Mouse (Mus musculus) left cerebral cortex, postnatal 4 days (tissue): ENCODE results near the gene Clasp1. TPM values are rescaled to one million over a fixed set of nuclear protein-coding genes. Genes with fewer than 3 reads are reported as not detected.

Experiments used
- DNase-seq: peaks from one replicate; pipeline ENCODE4 v3.0.0-alpha.2; 2022
- intact Hi-C: fragments of 180-260 bp; cut with DNase I; formaldehyde crosslinking; loops from one replicate; pipeline ENCODE4 v1.15.1; 2025
- total RNA-seq, 2 experiments: library from RNA; stranded (reverse); gene quantifications; 2 replicates each; pipeline ENCODE4 v1.2.3; 2021

Clasp1 gene
- 100 to 1,000 TPM; 219 to 233 TPM for total RNA-seq

DNA sequence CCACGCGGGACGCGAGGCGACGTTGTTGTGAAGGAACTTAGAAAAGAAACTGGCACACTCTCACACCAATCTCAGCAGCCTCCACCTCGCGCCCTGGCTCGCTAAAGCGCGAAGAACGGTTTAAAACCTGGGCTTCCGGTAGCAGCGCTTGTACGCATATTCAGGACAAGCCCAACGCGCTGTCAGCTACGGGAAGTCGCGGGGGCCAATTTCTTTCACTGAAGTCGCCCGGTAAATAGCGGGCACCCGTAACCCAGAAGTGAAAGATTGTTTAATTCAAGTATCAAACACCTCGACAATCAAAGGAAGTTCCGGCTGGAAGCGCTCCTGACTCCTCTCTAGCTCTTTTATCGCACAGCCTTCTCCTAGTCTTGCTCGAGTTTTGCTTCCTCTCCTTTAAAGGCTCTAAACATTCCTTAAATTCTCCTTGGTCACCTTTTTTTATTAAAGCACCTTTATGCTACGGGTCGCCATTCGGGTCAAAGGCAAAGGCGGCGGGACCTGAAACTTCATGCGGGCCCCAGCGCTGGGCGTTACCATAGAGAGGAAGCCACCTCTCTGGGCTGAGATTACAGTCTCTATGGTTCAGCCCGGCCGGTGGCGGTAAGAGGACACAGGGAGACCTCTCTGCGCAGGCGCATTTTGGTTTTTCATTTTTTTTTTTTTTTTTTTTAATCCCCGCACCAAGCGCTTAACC lies at the start of gene Clasp1:
TSS of gene Clasp1 (plus strand) at position 302 of the 697 bp plus-strand sequence.
- DNase-seq, result peak; percentile 95
- intact Hi-C loops, result loop anchor here (5.0 kb wide), 1 partner anchor 68 kb away; no protein-coding TSS in a partner anchor

DNA sequence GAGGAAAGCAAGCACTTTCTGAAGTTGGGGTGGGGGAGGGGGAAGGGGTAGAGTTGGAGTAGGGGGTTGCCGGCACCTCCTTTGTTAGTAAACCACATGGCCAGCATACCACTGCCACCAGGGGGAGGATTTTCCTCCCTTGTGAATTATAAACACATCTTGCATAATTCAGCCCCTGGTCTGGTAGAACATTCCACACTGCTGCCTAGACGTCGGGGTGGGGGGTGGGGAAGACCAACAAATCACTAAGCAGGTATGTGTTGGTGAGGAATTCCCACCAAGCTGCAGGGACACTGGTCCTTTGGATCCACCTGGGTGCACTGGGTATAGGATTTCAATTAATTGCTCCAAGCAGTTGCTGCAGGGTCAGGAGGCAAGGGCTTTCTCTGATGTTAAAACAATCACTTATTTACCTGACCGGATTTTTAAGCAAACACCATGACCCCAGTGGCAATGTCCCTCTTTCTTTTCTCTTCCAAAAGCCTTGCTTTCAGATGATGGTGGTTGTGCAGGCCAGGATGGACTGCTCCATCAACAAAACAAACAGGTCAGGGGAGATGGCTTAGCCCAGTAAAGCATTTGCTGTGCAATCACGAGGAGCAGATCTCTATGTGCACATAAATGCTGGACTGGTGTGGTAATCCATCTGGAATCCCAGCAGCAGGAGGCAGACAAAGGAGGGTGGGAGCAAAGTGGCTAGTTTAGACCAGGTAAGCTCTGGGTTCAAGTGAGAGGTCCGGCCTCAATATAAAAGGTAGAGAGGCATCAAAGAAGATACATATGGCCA lies 45.0 kb upstream of the Clasp1 start:
- intact Hi-C loops, result no loop called here
- DNase-seq, result no peak

DNA sequence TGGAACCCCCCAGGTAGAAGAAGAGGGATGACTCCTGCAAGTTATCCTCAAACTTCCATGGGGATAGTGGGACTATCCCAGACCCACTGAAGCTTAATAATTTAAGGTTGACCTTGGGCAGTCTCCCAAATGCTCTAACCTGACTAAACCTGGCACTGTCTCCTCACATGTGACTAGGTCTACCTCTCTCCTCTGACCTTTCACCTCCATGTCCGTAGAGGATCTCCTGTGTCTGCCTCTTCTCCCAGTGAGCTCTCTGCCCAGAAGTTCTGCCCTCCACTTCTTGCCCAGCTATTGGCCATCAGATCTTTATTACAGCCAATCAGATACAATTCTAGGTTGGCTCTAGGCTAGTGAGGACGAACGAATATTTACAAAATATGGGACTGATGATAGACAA lies 38.9 kb upstream of the Clasp1 start:
- intact Hi-C loops, result no loop called here

DNA sequence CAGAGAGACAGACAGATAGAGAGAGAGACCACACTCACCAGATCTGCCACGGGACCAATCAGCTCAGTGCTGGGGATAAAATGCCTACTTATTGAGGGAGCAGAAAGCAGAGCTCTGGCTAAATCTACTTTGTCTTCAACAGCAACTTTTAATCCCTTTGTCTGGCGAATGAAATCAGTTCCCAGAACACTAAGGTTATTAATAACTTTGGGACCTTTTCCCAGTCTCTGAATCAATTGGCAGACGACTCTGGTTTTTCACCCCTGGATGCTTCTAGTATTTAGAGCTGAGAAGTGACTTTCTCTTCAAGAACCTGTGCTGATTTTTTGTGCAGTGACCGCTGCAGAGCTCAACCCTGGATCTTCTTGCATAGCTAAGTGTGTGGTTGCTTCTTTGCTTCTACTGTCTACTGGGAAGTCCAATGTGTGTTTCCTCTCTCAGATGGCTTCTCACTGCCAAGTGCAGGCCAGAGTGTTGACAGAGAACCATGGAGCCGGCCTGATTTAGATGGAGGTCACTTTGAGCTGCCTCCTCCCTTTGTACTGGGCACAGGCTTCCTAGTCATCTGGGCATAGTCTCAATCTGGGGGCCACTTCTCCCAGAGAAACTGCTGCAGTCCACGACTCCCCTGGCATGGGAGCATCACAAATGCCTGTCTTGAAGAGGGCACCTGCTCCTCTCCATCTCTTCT lies 29.6 kb upstream of the Clasp1 start:
- intact Hi-C loops, result no loop called here
- no peak for DNase-seq

More for the DNA sequence above, 38.9 kb upstream of the Clasp1 start:
- DNase-seq, result no peak

DNA sequence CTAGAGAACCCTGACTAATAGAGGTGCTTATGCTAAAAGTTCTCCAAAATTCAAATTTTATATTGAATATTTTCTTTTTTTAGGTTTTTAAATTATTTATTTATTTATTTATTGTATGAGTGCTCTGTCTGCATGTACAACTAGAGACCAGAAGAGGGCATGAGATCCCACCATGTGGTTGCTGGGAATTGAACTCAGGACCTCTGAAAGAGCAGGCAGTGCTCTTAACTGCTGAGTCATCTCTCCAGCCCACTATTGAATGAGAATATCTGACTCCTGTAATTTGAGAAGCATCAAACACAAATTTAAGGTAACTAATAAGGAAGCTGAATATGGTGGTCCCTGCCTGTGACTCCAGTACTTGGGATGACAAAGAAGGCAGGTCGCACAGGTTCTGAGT lies 20.9 kb upstream of the Clasp1 start:
- intact Hi-C loops, result no loop called here
- no peak for DNase-seq

DNA sequence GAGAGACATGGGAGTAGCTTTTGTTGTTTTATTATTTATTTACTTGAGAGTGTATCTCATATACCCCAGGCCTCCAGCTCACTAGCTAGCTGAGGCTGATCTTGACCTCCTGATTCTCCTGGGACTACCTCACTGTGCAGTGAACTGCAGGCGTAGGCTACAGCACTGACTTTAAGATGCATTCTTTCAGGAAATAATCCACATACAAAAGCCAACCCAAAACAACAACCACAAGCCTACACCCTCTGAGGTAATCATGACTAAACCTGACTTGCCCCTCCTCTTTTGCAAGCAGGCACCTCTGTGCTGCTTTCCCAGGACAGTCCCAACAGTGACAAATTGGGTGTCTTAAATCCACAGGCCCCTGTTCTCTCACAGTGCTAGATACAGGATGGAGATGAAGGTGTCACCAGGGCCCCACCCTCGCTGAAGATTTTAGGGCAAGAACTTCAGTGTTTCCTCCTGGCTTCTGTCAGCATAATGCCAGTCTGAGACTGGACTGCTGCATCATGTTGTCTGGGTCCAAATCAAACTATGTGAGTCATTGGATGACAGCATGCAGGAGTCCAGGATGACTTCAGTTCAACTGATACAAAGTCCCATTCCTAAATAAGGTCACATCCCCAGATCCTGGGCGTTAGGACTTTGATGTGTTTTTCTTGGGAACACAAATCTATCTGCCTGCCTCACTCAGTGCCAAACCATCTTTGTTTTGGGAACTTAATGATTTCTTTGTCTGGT lies 20.0 kb upstream of the Clasp1 start:
- intact Hi-C loops, result no loop called here
- no peak for DNase-seq

DNA sequence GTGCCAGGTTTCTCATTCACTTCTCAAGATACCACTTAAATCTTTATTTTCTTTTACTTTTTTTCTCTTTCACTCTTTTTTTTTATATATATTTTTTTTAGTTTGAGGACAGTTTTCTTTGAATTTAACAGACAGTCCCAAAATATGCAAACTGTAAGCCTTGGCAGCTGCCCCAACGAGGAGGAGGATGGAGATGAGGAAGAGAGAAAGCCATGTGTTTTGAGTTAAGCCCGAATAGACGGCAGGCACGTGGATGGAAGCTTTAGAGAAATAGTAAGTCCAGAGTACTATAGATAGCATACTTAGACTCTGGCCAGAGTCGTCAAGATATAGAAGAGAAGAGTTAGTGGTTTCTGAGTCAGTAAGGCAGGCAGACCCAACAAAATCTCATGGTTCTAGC lies 11.1 kb upstream of the Clasp1 start:
- no peak for DNase-seq
- intact Hi-C loops, result no loop called here

DNA sequence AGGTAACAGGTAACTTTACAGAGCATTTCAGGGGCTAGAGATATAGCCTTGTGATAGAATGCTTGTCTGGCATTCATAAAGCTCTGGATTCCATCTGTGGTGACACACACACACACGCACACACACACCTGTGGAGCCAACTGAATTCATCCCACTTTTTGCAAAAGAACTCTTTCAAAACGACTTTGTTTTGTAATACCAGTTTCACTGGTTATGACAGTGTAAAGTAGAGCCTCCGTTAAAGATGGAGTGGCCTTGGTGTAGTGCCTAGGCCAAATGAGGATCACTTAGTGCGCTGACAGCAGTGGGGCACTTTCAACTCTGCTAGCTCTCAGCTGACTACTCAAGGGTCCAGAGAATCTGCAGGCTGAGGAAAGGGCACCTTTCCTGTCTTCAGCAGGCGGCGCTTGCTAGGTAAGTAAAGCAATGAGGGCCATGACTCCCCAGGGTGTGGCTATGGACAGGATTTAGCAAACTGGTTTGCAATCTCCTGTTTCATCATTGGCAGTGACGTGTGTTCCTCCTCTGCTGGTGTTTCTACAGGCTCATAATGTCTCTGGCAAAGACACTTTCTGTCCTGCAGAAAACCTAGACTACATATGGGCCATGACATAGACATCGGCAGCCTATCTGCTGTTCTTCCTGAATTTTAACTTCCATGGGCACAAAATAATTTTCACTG lies 8.6 kb upstream of the Clasp1 start:
- intact Hi-C loops, result no loop called here
- DNase-seq, result no peak

DNA sequence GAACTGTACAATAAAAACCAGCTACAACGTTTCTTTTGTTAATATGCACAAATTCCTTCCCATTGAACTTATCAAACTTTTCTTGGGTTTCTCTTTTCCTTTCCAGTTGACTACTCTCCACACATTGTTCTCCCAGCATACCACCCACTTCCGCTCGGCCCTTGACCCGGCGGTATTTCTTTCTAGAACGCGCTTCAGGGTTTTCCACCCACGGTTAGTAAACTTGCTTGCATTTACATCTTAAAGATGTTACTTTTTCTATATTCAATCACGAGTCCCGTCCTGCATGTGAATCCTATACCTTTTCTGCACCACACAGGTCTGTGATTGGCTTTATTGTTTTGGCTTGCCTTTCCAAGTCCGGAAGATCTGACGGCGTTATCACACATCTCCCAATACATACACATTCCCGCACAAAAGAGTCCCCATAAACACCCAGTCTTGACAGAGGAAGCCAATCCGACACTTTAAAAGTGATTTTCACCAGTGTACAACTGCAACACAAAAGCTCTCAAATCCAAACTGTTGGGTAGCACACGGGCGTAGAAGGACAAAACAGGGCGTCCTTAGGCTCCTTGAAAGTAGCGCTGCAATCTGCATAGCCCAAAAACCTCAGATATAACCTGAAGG lies 616 bp upstream of the Clasp1 start:
- peak; percentile 59 for DNase-seq
- intact Hi-C loops, result loop anchor here (5.0 kb wide), 1 partner anchor 69 kb away; no protein-coding TSS in a partner anchor

DNA sequence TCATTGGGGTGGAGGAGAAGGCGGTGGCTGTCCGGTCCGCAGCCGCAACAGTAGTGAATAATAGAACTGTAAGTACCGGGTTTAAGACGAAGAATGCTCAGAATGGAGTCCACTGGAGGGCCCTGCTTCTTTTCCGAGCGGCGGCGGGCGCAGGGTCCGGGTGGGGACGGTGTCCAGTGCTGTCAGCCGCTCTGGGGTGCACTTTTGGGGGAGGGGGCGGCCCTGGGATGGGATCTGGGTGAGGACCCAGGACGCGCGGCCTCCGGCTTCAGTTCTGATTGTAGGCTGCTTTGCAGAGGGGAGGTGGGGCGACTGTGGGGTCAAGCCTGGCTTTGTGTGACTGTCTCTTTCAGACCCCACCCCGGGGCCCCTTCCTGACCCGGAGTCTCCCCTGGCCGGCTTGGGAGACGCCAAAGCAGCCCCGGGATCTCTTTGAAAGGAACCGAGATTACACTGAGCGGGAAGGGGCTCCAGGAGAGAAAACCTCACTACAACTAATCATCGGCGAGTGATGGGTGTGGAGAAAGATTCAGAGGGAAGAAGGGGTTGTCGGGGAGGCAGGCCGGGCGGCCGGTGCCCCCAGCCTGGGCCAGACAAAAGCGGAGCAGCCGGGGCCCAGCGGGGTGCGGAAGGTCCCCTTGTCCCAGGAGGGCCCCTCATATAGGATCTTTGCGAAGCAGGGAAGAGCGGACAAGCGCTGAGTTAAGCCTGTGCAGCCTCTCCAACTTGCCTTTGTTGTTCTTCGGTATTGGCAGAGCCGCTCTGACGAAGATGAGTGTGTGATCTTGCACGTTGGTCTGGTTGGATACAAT lies 802 bp downstream of the Clasp1 start:
- peak; percentile 68 for DNase-seq
- intact Hi-C loops, result loop anchor here (5.0 kb wide), 1 partner anchor 68 kb away; no protein-coding TSS in a partner anchor

DNA sequence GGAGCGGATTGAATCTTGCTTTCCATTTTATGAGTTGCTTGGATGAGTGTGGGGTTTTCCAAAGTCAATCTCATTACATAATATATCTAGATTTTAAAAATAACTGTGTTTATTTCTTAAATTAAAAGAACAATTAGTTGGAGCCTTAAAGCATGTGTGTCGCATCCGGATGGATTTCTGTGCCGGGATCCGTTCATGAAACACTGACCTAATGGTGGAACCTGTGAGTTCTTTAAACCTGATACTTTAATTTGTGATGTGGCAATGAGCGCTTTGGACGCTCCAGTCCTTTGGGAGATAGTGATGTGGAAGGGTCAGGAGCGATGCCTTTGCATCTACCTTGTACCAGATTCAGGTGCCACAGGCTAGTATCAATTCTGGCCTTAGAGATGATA lies 1.4 kb downstream of the Clasp1 start:
- no peak for DNase-seq

DNA sequence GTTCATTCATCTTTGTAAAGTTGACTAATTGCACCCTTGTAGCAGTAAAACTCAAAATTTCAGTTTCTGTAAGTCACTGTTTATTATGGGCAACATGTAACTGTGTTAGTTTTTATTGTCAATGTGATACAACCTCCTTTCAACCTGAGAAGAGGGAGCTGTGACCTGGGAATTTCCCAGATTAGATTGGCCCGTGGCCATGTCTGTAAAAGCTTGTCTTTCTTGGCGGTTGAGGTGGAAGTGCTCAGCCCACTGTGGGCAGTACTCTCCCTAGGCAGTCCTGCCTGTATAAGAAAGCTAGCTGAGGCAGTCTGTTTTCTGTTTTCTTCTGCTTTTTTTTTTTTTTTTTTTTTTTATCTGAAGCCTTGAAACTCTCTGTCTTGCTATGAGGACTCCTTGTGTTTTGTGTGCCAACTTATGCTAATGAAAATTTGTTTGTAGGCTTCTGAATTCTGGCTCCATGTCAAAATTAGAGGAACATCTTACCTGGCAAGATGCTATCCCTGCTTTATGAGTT lies 2.1 kb downstream of the Clasp1 start:
- no peak for DNase-seq
- intact Hi-C loops, result no loop called here

More for the DNA sequence above, 1.4 kb downstream of the Clasp1 start:
- intact Hi-C loops, result no loop called here

DNA sequence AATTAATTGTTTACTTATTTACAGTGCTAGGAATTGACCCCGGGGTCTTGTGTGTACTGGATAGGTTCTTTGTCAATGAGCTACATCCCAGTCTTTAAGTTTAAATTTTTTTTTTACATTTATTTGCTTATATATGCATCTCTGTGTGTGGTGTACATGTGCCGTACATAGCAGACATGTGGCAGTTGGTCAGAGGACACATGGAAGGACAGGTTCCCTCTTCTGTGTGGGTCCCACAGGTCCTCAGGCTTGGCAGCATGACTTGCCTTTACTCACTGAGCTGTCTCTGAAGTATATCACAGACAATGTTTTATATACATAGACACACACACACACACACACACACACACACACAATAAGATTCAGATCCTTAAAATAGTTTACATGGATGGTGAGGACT lies 3.4 kb downstream of the Clasp1 start:
- DNase-seq, result no peak
- intact Hi-C loops, result no loop called here

DNA sequence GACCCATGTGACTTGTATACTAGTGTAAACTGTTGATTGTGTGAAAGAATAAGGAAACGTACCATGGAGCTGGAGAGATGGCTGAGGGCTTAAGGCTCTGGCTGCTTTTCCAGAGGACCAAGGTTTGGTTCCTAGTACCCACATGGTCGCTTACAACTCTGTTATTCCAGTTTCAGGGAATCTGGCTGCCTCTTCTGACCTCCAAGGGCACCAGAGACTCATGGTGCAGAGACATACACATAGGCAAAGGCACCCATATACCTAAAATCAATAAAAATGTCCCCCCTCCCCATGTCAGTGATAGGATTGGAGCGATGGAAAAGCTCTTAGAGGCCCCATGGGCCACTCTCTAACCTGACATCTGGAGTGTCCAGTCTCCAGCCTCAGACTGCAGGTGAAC lies 5.1 kb downstream of the Clasp1 start:
- intact Hi-C loops, result no loop called here
- DNase-seq, result no peak

DNA sequence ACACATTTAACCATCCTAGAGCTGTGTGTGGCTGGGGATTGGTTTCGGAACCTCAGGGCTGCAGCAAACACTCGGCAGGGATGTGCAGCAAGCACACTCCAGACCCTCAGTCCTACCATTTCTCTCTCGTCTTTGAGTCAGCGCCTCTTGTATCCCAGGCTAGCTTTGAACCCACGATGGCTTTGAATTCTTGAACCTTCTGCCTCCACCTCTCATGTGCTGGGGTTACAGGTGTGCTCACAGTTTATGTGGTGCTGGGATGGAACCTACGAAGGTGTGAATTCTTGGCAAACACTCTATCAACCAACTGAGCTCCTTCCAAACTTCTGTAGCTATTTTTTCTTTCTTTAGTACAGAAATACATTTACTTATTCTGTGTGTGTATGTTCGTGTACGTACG lies 9.0 kb downstream of the Clasp1 start:
- intact Hi-C loops, result no loop called here

DNA sequence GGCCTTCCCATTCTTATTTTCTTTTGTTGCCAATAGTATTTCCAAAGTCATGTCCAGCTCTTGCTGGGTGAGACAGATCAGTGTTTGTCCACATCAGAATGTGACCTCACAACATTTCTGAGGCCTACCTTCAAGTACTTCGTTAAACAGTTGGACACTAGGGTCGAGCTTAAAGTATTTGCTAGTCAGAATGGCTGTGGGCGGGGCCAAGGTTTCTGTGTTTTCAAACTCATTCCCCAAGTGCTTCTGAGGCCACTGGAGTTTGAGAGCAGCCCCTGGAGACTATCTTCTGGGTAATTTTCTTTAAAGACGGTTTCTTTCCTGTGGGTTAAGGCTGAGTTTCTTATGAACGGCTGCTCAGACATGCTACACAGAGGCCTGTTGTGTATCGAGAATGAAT lies 9.7 kb downstream of the Clasp1 start:
- intact Hi-C loops, result no loop called here
- DNase-seq, result no peak

More for the DNA sequence above, 9.0 kb downstream of the Clasp1 start:
- no peak for DNase-seq

DNA sequence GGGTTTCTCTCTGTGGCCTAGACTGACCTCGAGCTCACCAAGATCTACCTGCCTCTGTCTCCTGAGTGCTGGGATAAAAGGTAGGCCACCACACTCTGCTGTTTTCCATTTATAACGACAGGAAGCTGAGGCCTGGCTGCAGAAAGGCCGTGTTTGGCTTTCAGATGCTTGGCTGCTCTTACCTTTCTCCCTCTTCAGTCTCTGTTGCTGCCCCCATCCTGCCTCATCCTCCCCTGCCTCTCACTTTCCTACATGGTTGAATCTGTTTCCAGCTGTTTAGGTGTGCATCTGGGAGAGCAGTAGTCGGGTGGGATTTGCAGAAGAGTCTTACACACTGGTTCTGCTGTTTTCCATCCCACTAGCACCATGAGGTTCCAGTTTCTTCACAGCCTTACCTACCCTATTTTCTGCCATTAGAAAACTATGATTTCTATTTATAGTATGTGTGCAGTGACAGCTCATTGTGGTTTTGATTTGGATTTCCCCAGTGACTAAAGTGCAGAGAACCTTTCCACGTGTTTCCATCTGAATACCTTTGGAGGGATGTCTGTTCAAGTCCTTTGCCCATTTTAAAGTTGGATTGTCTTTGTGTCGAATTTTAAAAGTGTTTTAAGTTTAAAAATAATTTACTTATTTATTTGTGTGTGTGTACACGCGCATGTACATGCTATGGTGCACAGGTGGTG lies 10.9 kb downstream of the Clasp1 start:
- no peak for DNase-seq
- intact Hi-C loops, result no loop called here

DNA sequence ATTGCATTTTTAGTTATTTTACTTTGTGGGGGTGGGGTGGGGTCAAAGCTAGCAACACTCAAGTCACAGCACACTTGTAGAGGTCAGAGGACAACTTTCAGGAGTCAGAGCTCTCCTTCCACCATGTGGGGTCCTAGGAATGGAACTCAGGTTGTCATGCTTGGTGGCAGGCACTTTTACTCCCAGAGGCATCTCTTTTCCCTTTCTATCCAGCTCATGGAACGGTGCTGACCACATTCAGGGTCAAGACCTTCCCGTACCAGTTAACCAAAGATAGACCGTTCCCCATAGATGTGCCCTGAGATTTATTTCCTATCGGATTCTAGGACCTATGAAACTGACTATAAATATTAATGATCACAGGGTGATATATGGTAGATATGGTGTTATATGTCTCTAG lies 13.1 kb downstream of the Clasp1 start:
- intact Hi-C loops, result no loop called here
- DNase-seq, result no peak
